Mouse (Mus musculus): ENCODE measurements around the gene Rpl5. TPM values are rescaled to one million over a fixed set of nuclear protein-coding genes. Genes with fewer than 3 reads are reported as not detected.
"Not testable (repeated sequence)": the region's sequence is repeated elsewhere in the genome, so short reads cannot be mapped to it uniquely, and the experiment has no call there.

Gene Rpl5
- 100 to 1,000 TPM; 147 to 148 TPM for total RNA-seq (2021)

- intact Hi-C loops (cut with DNase I): loop anchor here (10.0 kb wide), 1 partner anchor 286 kb away; no protein-coding TSS in a partner anchor
- DNase-seq: peak; percentile 97
These were observed at the start of gene Rpl5 for GRCm38 (mm10) chr5:107900206-107901013. TSS of gene Rpl5 (plus strand) at chr5:107900502.

GRCm38 (mm10) chr5:107853807-107854206, 46.5 kb upstream of the Rpl5 start:
- intact Hi-C loops (cut with DNase I): no loop called here
- peak; percentile 11 for DNase-seq

DNA sequence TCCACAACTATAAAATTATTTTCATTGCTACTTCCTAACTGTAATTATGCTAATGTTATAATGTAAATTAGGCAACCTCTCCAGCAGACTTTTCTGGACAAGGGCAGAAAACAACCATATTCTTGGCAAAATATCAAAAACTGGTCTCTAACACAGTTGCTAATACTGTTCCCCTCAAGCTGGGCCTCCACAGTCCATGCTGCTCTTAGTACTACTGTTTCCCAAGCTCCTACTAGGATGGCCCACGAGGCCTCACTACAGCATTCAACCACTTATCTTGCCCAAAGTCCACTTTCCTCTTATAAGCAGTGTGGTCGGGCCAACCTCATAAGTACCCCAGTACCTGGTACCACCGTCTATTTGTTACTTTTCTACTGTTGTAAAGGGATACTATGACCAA, 45.7 kb upstream of the Rpl5 start:
- no peak for DNase-seq
- intact Hi-C loops (cut with DNase I): no loop called here

DNA sequence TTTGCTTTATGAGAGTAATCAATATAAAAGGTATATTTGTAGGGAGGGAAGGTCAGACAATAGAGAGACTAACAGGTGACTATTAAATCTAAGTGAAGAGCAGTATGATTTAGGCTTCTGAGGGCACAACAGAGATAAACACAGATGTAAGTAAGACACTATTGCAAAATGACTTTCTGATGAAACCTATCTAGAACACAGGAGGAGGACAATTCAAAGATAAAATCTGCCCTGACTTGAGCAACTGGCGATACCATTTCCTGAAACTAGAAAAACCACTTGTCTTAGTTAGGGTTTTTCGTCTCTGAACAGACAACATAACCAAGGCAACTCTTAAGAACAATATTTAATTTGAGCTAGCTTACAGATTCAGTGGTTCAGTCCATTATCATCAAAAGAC, 44.8 kb upstream of the Rpl5 start:
- intact Hi-C loops (cut with DNase I): no loop called here
- no peak for DNase-seq

- no peak for DNase-seq
- intact Hi-C loops (cut with DNase I): no loop called here
These were observed 41.3 kb upstream of the Rpl5 start for GRCm38 (mm10) chr5:107858963-107859362.

- DNase-seq: no peak
- intact Hi-C loops (cut with DNase I): no loop called here
These were observed 36.3 kb upstream of the Rpl5 start for GRCm38 (mm10) chr5:107863971-107864370.

DNA sequence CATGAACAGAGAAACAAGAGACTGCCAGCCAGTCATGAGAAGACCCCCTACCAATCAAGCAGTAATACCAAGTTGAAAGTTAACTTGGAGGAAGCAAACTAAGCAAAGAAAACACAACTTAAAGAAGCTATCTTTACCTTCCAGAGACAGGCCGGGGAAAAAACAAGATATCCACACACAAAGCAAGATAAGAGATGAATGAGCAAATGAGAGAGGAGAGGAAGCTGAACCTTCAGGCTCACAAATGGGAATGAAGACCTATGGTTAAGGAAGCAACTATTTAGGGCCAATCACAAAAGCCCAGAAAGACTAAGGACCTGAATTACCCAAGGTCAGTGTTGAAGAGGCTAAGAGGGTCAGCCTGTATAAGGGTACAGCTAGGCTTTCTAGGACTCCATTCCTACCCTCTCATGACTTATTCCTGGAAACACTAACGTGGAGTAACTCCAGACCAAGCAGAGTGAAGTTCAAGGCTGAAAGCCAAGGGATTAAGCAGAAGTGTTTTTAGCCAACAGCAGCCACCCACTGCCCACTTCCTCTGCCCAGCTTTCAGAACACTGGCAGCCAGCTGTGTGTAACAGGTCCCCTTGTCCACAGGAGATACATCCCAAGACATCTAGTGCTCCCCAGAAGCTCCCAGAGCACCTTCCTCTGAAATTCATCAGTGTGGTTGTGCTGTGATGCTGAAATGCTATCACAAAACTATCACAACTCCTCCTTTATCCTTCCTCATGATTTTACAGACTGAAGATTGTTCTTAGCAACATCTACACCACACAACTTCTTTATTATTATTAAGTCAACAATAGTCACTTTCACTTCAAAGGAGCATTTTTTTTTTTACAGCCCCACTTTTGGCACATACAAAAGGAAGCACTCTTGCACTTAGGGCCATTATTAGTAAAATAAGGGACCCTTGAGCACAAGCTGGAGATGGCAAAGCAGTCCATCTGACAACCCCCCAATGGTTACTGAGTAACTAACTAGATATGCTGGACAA, 33.9 kb upstream of the Rpl5 start:
- intact Hi-C loops (cut with DNase I): no loop called here
- no peak for DNase-seq

- intact Hi-C loops (cut with DNase I): no loop called here
- DNase-seq: peak; percentile 47
These were observed 32.1 kb upstream of the Rpl5 start for GRCm38 (mm10) chr5:107867970-107868904.

- intact Hi-C loops (cut with DNase I): no loop called here
- DNase-seq: peak; percentile 94
These were observed 31.3 kb upstream of the Rpl5 start for GRCm38 (mm10) chr5:107868905-107869424.

- DNase-seq: no peak
- intact Hi-C loops (cut with DNase I): no loop called here
These were observed 30.6 kb upstream of the Rpl5 start for GRCm38 (mm10) chr5:107869701-107870100.

DNA sequence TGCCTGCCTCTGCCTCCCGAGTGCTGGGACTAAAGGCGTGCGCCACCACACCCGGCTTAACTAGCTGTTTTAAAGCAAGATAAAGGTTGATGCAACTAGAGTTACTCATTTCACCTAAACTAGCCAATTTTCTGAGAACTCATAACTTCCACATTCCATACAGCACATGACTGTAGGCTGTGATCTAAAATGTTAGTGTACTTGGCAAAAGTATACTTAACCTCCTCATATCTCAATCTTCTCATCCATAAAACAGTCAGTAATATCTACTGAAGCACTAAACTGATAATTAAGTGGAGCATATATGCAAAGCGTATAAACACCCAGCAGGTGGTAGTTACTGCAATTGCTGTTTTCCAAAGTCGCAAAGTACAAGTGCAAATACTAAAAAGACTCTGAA, 27.0 kb upstream of the Rpl5 start:
- no peak for DNase-seq
- intact Hi-C loops (cut with DNase I): no loop called here

GRCm38 (mm10) chr5:107873886-107874302, 26.4 kb upstream of the Rpl5 start:
- no peak for DNase-seq
- intact Hi-C loops (cut with DNase I): no loop called here

DNA sequence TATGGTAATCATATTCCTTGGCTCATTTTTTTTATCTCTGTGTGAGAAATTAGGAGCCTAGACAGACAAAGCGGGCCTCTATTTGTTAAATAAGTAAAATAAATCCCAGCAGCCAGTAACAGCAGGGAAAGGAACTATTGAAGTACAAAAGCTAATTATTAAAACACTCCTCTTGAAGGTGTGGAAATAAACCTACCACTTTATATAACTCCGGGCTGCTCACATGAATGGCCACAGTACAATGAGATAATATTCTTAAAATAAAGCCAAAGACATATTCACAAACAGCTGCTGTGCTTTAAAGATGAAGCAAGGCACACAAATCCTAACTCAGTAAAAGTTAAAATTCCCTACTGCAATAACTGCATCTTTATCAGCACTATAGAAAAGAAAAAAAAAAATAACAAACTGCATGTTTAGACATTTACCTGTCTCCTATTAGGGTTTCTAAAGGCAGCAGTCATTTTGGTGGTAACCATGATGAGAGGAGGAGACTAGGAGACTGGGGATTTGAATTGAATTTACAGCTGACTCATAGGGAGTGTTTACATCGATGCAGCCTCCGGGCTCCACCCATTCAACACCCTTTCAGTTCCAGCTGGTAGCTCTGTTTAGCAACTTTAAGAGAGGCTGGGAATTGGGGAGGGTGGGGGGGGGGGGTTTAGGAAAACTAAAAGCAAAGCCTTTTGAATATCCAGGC, 25.6 kb upstream of the Rpl5 start, which contains the start of gene Evi5:
Evi5 (minus strand) TSS at position 547 of the 700 bp plus-strand sequence.
- no peak for DNase-seq
- intact Hi-C loops (cut with DNase I): no loop called here

GRCm38 (mm10) chr5:107875261-107875611, 25.1 kb upstream of the Rpl5 start:
- intact Hi-C loops (cut with DNase I): no loop called here
- no peak for DNase-seq

GRCm38 (mm10) chr5:107877053-107877452, 23.2 kb upstream of the Rpl5 start:
- intact Hi-C loops (cut with DNase I): no loop called here
- DNase-seq: no peak

DNA sequence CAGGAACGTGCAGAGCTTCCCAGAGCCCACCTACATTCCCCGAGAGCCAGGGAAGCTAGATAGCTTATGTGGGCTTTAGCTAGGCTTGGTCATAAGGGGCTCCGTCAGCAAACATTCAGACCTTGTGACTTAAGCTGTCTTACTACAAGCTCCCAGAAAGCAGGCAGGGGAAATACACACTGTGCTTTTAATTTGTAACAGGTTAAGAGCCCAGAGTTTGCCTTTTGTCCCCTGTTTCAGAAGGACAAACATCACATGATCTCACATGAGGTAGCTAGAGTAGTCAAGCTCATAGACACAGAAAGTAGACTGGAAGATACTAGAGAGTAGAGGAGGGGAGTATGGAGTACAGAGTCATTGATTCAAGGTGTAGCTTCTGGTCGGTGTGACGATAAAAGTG, 19.6 kb upstream of the Rpl5 start:
- no peak for DNase-seq
- intact Hi-C loops (cut with DNase I): no loop called here

DNA sequence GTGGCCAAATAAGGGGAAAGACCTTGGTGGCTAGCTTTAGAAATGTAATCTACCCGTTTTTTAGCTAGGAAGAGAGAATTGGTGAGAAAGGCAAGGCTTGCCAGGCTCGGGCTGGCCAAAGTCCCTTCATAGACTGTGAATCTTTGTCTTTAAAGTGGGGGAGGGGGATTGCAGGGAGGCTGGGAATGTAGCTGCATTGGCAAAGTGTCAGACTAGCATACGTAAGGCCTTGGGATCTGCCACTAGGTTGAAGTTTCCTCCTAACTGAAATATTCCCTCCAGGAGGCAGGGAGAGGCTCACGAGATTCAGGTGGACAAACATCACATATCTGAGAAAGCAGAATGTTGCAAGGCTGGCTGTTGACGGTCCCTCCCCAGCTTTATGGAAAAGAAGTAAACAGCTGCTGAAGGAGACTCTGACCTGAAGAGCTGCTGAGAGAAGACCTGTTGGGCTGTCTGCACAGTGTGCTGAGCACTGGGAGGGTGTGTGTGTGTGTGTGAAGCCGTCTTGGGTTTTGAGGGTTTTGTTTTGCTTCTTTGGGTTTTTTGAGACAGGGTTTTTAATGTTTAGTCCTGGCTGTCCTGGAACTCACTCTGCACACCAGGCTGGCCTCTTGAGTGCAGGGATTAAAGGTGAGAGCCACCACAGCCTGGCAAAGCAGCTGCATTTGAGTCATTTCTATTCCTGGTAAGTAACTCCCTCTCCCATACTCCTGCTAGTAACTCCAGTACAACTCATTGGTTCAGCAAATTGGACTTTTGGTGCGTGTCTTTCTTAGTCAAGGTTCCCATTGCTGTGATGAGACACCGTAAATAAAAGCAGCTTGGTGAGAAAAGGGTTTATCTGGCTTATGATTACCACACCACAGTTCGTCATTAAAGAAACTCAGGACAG, 10.1 kb upstream of the Rpl5 start:
- intact Hi-C loops (cut with DNase I): no loop called here
- DNase-seq: peak; percentile 17

DNA sequence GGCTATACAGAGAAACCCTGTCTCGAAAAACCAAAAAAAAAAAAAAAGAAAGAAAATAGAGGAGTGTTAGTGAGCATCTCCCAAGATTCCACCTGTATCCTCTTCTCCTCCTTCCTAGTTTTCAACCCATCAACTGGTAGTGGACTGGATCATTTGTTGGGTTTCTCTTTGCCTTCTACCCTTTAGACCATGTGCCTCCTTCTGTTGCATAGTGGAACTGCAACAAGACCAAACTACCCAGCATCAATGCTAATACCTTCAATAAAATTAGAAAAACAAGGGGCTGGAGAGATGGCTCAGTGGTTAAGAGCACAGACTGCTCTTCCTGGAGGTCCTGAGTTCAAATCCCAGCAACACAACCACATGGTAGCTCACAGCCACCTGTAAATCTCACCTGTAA, 8.8 kb upstream of the Rpl5 start:
- DNase-seq; intact Hi-C loops (cut with DNase I): not testable (repeated sequence)

GRCm38 (mm10) chr5:107894676-107895075, 5.6 kb upstream of the Rpl5 start:
- intact Hi-C loops (cut with DNase I): no loop called here

More at GRCm38 (mm10) chr5:107894676-107895075, 5.6 kb upstream of the Rpl5 start:
- no peak for DNase-seq
